Mouse (Mus musculus) embryonic facial prominence, embryonic 15.5 days (tissue): ENCODE results near the gene Wnk1. TPM values are rescaled to one million over a fixed set of nuclear protein-coding genes. Genes with fewer than 3 reads are reported as not detected.
A peak's percentile ranks its signal among the peaks of the same experiment; 100 is the strongest.

Experiments
- ATAC-seq: fragments of 200-750 bp; cut with Nextera tagmentation; 2 replicates; pipeline ENCODE4 v1.8.0; 2017; ENCODE audit warnings: low read depth, moderate TSS enrichment; ENCODE audit not compliant: insufficient number of reproducible peaks, low FRiP score, low TSS enrichment
- H3K27ac ChIP-seq: fragments of 300-500 bp; sonication (generic); replicated peaks from 2 replicates; pipeline ENCODE4 v1.5.1; 2015; ENCODE audit warnings: mild to moderate bottlenecking, inconsistent platforms
- H3K27me3 ChIP-seq: fragments of 300-500 bp; sonication (generic); 2 replicates; pipeline ENCODE4 v1.6.1; 2015; ENCODE audit warnings: inconsistent platforms
- H3K36me3 ChIP-seq: fragments of 300-500 bp; sonication (generic); 2 replicates; pipeline ENCODE4 v1.6.1; 2015; ENCODE audit warnings: mild to moderate bottlenecking, inconsistent platforms
- H3K4me1 ChIP-seq: fragments of 300-500 bp; sonication (generic); 2 replicates; pipeline ENCODE4 v1.6.1; 2015; ENCODE audit warnings: inconsistent platforms
- H3K4me2 ChIP-seq: fragments of 300-500 bp; sonication (generic); replicated peaks from 2 replicates; pipeline ENCODE4 v1.6.1; 2015; ENCODE audit warnings: mild to moderate bottlenecking, inconsistent platforms
- H3K4me3 ChIP-seq: fragments of 300-500 bp; sonication (generic); replicated peaks from 2 replicates; pipeline ENCODE4 v1.5.1; 2015; ENCODE audit warnings: mild to moderate bottlenecking, inconsistent platforms
- H3K9ac ChIP-seq: fragments of 300-500 bp; sonication (generic); 2 replicates; pipeline ENCODE4 v1.6.1; 2015; ENCODE audit warnings: inconsistent platforms
- H3K9me3 ChIP-seq: fragments of 300-500 bp; sonication (generic); replicated peaks from 2 replicates; pipeline ENCODE4 v1.6.1; 2016; ENCODE audit warnings: inconsistent platforms
- WGBS: fragments of 180-500 bp; shearing (Covaris S2); methylation state at CpG from one replicate; pipeline ENCODE4 v1.1.7; 2015; 5-methylcytosine and 5-hydroxymethylcytosine counted together
- polyA plus RNA-seq: library from polyadenylated mRNA; unstranded; fragments of >200 nt; fragmentation: Nextera tagmentation; extraction: Ambion mirVana; gene quantifications from 2 replicates; pipeline ENCODE4 v1.2.1, GENCODE M21; 2015

The Wnk1 gene
- polyA plus RNA-seq, 1 experiment from 2014 or later = 67.1 TPM

GRCm38 (mm10) chr6:120039668-120040556 lies 1.4 kb upstream of the Wnk1 start:
- Histone ChIP-seq H3K9me3 (no peaks in the 10 kb centered on the region), H3K9ac (0 out of 2 replicates have a peak overlapping the region, but pooled peaks have one; percentile 31), H3K4me3 (peak overlapping the region; percentile 85), H3K4me2 (peak overlapping the region; percentile 91), H3K27ac (peak overlapping the region; percentile 86), H3K27me3 (no peaks in the 10 kb centered on the region), H3K4me1 (peaks cover 8% of the 10 kb centered on the region), H3K36me3 (no peaks in the 10 kb centered on the region)
- 2% methylated on average over 24 of the region's 24 CpGs for WGBS
- ATAC-seq = peak; percentile 15; the same call in 1 of the 2 replicates

- Histone ChIP-seq H3K9ac (peak overlapping the region; percentile 31; the same call in 1 of the 2 replicates), H3K36me3 (no peaks in the 10 kb centered on the region), H3K9me3 (no peaks in the 10 kb centered on the region), H3K27ac (peak overlapping the region; percentile 86), H3K27me3 (no peaks in the 10 kb centered on the region), H3K4me2 (peak overlapping the region; percentile 91), H3K4me1 (peaks cover 8% of the 10 kb centered on the region), H3K4me3 (peak overlapping the region; percentile 85)
- 0% methylated on average over 9 of the region's 9 CpGs for WGBS
- ATAC-seq = no peak
Measured at GRCm38 (mm10) chr6:120039256-120039563, 738 bp upstream of the Wnk1 start.

GRCm38 (mm10) chr6:120037636-120038365 lies 671 bp downstream of the Wnk1 start:
- peak; percentile 80 for ATAC-seq
- under 1% methylated on average over 85 of the region's 85 CpGs for WGBS
- Histone ChIP-seq H3K4me3 (peak overlapping the region; percentile 85), H3K9ac (peak overlapping the region; percentile 57), H3K27ac (peak overlapping the region; percentile 99), H3K27me3 (no peaks in the 10 kb centered on the region), H3K4me1 (peaks cover 8% of the 10 kb centered on the region), H3K9me3 (no peaks in the 10 kb centered on the region), H3K4me2 (peak overlapping the region; percentile 91), H3K36me3 (0 out of 2 replicates have a peak, but pooled peaks cover under 1% of the 10 kb centered on the region)

GRCm38 (mm10) chr6:120037004-120037635 lies 1.4 kb downstream of the Wnk1 start:
- Histone ChIP-seq H3K4me3 (peak overlapping the region; percentile 85), H3K9ac (peak overlapping the region; percentile 57), H3K27me3 (no peaks in the 10 kb centered on the region), H3K4me1 (peaks cover 8% of the 10 kb centered on the region), H3K4me2 (peak overlapping the region; percentile 91), H3K27ac (peak overlapping the region; percentile 99), H3K36me3 (0 out of 2 replicates have a peak, but pooled peaks cover 4% of the 10 kb centered on the region), H3K9me3 (no peaks in the 10 kb centered on the region)
- WGBS = under 1% methylated on average over 51 of the region's 51 CpGs
- ATAC-seq = no peak

- Histone ChIP-seq H3K27me3 (no peaks in the 10 kb centered on the region), H3K4me3 (no peak overlapping the region), H3K9me3 (no peaks in the 10 kb centered on the region), H3K9ac (no peak overlapping the region), H3K27ac (no peak overlapping the region), H3K4me2 (no peak overlapping the region), H3K36me3 (peaks cover 15% of the 10 kb centered on the region; the same call in 1 of the 2 replicates), H3K4me1 (0 out of 2 replicates have a peak, but pooled peaks cover 3% of the 10 kb centered on the region)
- no peak for ATAC-seq
Measured at GRCm38 (mm10) chr6:120024577-120024976, 13.9 kb downstream of the Wnk1 start.

- Histone ChIP-seq H3K9ac (no peak overlapping the region), H3K36me3 (peaks cover 6% of the 10 kb centered on the region; the same call in 1 of the 2 replicates), H3K4me1 (0 out of 2 replicates have a peak, but pooled peaks cover 6% of the 10 kb centered on the region), H3K4me3 (no peak overlapping the region), H3K27me3 (no peaks in the 10 kb centered on the region), H3K9me3 (no peaks in the 10 kb centered on the region), H3K4me2 (no peak overlapping the region), H3K27ac (no peak overlapping the region)
- no peak for ATAC-seq
- WGBS = 55% methylated on average over 1 of the region's 1 CpGs
Measured at GRCm38 (mm10) chr6:120023746-120024145, 14.7 kb downstream of the Wnk1 start.

- Histone ChIP-seq H3K27ac (no peak overlapping the region), H3K4me1 (0 out of 2 replicates have a peak, but pooled peaks cover 6% of the 10 kb centered on the region), H3K36me3 (peaks cover 4% of the 10 kb centered on the region; the same call in 1 of the 2 replicates), H3K4me2 (no peak overlapping the region), H3K9ac (no peak overlapping the region), H3K4me3 (no peak overlapping the region), H3K9me3 (no peaks in the 10 kb centered on the region), H3K27me3 (no peaks in the 10 kb centered on the region)
- WGBS = 78% methylated on average over 3 of the region's 3 CpGs
- ATAC-seq = no peak
Measured at GRCm38 (mm10) chr6:120022042-120022441, 16.4 kb downstream of the Wnk1 start.

- 93% methylated on average over 2 of the region's 2 CpGs for WGBS
Measured at GRCm38 (mm10) chr6:120019697-120020096, 18.8 kb downstream of the Wnk1 start.

GRCm38 (mm10) chr6:120013125-120013524 lies 25.3 kb downstream of the Wnk1 start:
- Histone ChIP-seq H3K27me3 (no peaks in the 10 kb centered on the region), H3K9me3 (no peaks in the 10 kb centered on the region), H3K9ac (no peak overlapping the region), H3K4me1 (peaks cover 4% of the 10 kb centered on the region; the same call in 1 of the 2 replicates), H3K4me2 (no peak overlapping the region), H3K4me3 (no peak overlapping the region), H3K27ac (no peak overlapping the region), H3K36me3 (no peaks in the 10 kb centered on the region)
- ATAC-seq = no peak
- WGBS = 85% methylated on average over 1 of the region's 1 CpGs

More at GRCm38 (mm10) chr6:120019697-120020096, 18.8 kb downstream of the Wnk1 start:
- Histone ChIP-seq H3K4me2 (no peak overlapping the region), H3K27me3 (no peaks in the 10 kb centered on the region), H3K36me3 (no peaks in the 10 kb centered on the region), H3K9me3 (no peaks in the 10 kb centered on the region), H3K9ac (no peak overlapping the region), H3K4me3 (no peak overlapping the region), H3K27ac (no peak overlapping the region), H3K4me1 (peaks cover 4% of the 10 kb centered on the region; the same call in 1 of the 2 replicates)
- ATAC-seq = no peak

- Histone ChIP-seq H3K4me1 (peaks cover 4% of the 10 kb centered on the region; the same call in 1 of the 2 replicates), H3K4me2 (no peak overlapping the region), H3K36me3 (no peaks in the 10 kb centered on the region), H3K9me3 (no peaks in the 10 kb centered on the region), H3K9ac (no peak overlapping the region), H3K4me3 (no peak overlapping the region), H3K27ac (no peak overlapping the region), H3K27me3 (no peaks in the 10 kb centered on the region)
- ATAC-seq = no peak
- WGBS = 94% methylated on average over 1 of the region's 1 CpGs
Measured at GRCm38 (mm10) chr6:120011440-120011839, 27.0 kb downstream of the Wnk1 start.

GRCm38 (mm10) chr6:120011001-120011400 lies 27.5 kb downstream of the Wnk1 start:
- no peak overlapping the region for H3K4me3 ChIP-seq
- H3K27ac ChIP-seq = no peak overlapping the region
- peaks cover 4% of the 10 kb centered on the region; the same call in 1 of the 2 replicates for H3K4me1 ChIP-seq
- no peak overlapping the region for H3K9ac ChIP-seq
- WGBS = 75% methylated on average over 1 of the region's 1 CpGs
- H3K9me3 ChIP-seq = no peaks in the 10 kb centered on the region
- H3K36me3 ChIP-seq = no peaks in the 10 kb centered on the region
- ATAC-seq = no peak
- H3K4me2 ChIP-seq = no peak overlapping the region
- no peaks in the 10 kb centered on the region for H3K27me3 ChIP-seq
